ENCODE assay signal across 9 mouse cellular contexts in genomic region chr19:13980988-13981630, GRCm38 (mm10).
DNase-seq lines count a peak whose midpoint lies in the region; ATAC-seq and TF ChIP-seq lines count a peak whose summit lies in the region.
"Had no signal": no experiment of that assay in that cellular context is flagged by ENCODE, and none has a peak within 500 bp of the region (broad histone marks: within the 10 kb centered on the region; RNA-seq: fewer than 3 reads in every experiment).

No protein-coding gene starts in this region.

- no peak overlapping the region for H3K9ac ChIP-seq in forebrain, embryonic 16.5 days (replicated peaks; ENCODE audit: low read depth, low read length)
- H3K9ac ChIP-seq: heart, embryonic 15.5 days had no signal

- DNase-seq in gastrocnemius, adult 18-20 months (ENCODE audit: low spot score), result peak; percentile 56
- no peak for DNase-seq in gastrocnemius, postnatal 25 days
- peak; percentile 45 for DNase-seq in thymus, postnatal 0 days (ENCODE audit: low spot score)
- DNase-seq in thymus, adult 18-20 months, result no peak
- DNase-seq in layer of hippocampus, adult 2 months (ENCODE audit: low spot score in 2 of 2), result peak; percentile 37 to 73
- peak; percentile 11 for DNase-seq in neural tube, embryonic 10.5 days (ENCODE audit: extremely low spot score, low spot score)

- peak; percentile 86 for ATAC-seq in forebrain, embryonic 16.5 days
- no peak for ATAC-seq in inflammation-experienced regulatory T-cells, adult 6 months

- no peak overlapping the region for H3K4me2 ChIP-seq in forebrain, embryonic 16.5 days (ENCODE audit: low read length)
- H3K4me2 ChIP-seq: heart, embryonic 15.5 days had no signal

- no peaks in the 10 kb centered on the region for H3K4me1 ChIP-seq in forebrain, embryonic 16.5 days (replicated peaks; ENCODE audit: control insufficient read depth, insufficient read depth, low read length)
- H3K4me1 ChIP-seq: heart, embryonic 15.5 days had no signal

- no peak overlapping the region for H3K4me3 ChIP-seq in forebrain, embryonic 16.5 days (replicated peaks; ENCODE audit: low read length)
- no peak overlapping the region for H3K4me3 ChIP-seq in layer of hippocampus, adult 2 months
- H3K4me3 ChIP-seq: heart, embryonic 15.5 days had no signal

- no peaks in the 10 kb centered on the region for H3K36me3 ChIP-seq in forebrain, embryonic 16.5 days (ENCODE audit: control insufficient read depth, insufficient read depth)
- H3K36me3 ChIP-seq: heart, embryonic 15.5 days had no signal

- no peak overlapping the region for H3K27ac ChIP-seq in forebrain, embryonic 16.5 days (ENCODE audit: low read length)
- H3K27ac ChIP-seq in layer of hippocampus, adult 2 months, result no peak overlapping the region
- H3K27ac ChIP-seq: heart, embryonic 15.5 days had no signal

- peaks cover 3% of the 10 kb centered on the region; the same call in 1 of the 2 replicates for H3K27me3 ChIP-seq in forebrain, embryonic 16.5 days (replicated peaks; ENCODE audit: control insufficient read depth, insufficient read depth, low read length)
- H3K27me3 ChIP-seq: heart, embryonic 15.5 days had no signal

- H3K9me3 ChIP-seq in forebrain, embryonic 16.5 days (ENCODE audit: control insufficient read depth, low read length), result no peaks in the 10 kb centered on the region
- H3K9me3 ChIP-seq: heart, embryonic 15.5 days had no signal

- 23% methylated on average over 4 of the region's 4 CpGs for WGBS in forebrain, embryonic 16.5 days

- peak; percentile 82 for TF ChIP-seq CTCF in layer of hippocampus, adult 2 months (conservative IDR thresholded peaks at IDR 0.05)

Comparison
In these comparisons a context has a peak if more than half of its experiments do, and no peak if none do; other contexts are left out.
1. DNase-seq: peak in gastrocnemius, adult 18-20 months (single experiment), thymus, postnatal 0 days (single experiment), layer of hippocampus, adult 2 months (2 of 2) and neural tube, embryonic 10.5 days (single experiment); none in gastrocnemius, postnatal 25 days (single experiment) and thymus, adult 18-20 months (0 of 2).